Mouse (Mus musculus) retina, adult 2 months (tissue): ENCODE results near the gene Naxd.
A peak's percentile ranks its signal among the peaks of the same experiment; 100 is the strongest.
"Not testable (repeated sequence)": the region's sequence is repeated elsewhere in the genome, so short reads cannot be mapped to it uniquely, and the experiment has no call there.

Source experiments
- DNase-seq: peaks from one replicate; pipeline ENCODE4 v3.0.0-alpha.2; 2012; ENCODE audit warnings: low read depth, low spot score

Gene Naxd

GRCm38 (mm10) chr8:11497017-11497990 is at the start of gene Naxd:
Gene Naxd (plus strand): TSS chr8:11497506.
- DNase-seq = peak; percentile 79

DNA sequence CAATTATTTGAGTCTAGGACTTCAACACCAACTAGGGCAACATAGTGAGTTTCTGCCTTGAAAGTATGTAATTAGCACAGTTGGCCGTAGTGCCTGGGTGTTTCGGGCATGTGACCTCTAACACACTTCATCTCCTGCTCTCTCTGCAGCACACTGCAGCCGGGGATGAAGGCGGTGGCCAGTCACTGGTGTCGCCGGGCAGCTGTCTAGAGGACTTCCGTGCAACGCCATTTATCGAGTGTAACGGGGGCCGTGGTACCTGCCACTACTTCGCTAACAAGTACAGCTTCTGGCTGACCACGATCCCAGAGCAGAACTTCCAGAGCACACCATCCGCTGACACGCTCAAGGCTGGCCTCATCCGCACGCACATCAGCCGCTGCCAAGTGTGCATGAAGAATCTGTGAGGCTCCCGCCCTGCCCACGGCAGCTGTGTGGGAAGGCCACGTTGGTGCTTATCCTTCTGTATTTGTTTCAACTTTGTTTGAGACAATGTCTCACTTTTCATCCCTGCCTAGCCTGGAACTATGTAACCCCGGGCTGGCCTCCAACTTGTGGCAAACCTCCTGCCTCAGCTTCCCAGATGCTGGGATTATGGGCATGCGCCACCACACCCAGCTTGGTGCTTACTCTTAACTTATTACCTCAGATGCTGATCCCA is 49.3 kb upstream of the Naxd start:
- no peak for DNase-seq

DNA sequence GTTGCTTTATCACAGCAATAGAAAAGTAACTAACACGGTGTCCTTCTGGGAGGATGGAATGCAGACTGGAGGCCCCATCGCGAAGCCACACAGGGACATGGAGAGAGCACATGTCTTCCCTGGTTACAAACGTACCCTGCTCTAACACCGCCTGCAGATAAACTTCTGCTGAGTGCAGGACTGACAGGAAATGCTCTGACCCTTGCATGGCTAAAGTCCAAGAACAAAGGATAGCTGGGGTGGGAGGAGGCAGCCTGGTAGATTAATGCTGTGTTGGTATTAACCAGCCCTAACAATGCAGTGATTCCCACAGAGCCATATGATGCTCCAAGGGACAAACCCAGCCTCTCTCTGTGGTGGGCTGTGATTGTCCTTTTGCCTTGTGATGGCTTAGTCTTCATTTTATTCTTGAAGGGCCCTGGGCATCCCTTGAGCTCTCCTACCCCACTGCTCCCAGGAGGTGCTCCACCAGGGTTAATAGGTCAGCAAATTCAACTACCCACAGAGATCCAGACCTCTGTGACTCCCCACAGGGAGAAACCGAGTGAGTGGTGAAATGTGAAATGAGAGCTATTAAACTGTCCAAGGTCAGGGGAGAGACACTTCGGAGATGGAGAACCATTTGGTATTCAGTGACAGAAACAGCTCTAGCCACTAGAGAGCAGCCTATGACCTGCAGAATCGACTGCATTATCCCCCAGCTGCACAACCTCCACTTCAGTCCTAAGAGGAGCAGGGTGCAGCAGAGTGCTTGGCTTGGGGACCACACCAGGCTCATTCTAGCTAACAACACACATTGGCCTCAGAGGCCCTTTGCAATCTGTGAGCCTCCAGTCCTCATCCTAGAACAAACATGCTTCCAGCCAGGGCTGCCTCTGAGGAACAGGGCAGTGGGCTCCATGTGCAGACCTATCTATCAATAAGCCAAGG is 46.9 kb upstream of the Naxd start:
- no peak for DNase-seq

DNA sequence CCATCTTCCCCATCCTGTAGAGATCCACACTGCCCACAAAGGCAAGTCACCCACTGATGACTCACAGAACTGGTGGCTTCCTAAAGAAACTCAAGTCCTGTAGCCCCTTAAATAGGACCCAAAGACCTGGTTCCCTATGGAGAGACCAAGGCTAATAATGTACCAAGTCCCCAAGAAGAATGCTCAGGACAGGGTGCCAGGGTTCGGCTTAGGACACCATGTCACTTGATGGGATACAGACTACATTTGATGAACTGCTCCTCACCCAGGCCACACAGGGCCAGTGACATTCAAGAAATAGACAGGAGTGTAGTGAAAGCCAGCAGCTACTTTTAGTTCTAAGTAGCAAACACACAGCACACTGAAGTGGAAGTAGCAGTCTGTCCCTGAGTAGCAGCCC is 45.2 kb upstream of the Naxd start:
- DNase-seq = no peak

DNA sequence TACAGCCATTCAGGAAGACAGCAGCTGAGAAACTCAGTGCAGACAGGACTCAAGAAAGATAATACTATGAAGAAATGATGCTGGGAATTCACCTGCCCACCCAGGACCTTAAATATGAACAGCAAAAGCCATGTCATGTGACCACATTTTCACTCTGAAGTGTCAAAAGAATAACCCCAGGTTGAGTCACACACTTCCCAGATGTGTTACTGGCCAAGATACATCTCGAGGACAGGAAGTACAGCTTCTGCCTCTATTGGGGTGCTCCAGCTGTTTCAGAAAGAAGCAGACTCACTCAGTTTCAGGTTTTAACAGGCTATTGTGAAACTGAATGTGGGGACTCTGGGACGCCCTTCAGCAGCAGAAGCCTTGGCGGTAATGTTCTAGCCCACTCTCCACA is 44.7 kb upstream of the Naxd start:
- DNase-seq = no peak

- DNase-seq = no peak
These were observed 44.3 kb upstream of the Naxd start for GRCm38 (mm10) chr8:11452974-11453373.

DNA sequence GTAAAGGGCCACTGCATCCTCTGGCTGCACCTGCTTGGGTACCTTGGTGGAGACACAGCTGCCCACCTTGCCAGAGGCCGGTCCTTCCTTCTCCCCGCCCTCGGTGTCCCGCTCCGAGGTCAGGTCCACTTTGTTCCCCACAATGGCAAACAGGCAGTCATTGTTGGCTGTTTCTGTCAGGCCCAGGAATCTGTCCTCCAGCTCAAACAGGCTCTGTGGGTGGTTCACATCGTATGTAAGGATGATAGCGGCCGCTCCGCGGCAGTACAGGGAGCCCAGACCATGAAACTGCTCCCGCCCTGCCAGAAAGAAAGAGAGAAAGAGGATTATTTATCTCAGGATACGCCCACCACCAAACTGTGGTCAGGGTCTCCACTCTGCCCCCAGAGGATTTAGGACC is 43.1 kb upstream of the Naxd start:
- no peak for DNase-seq

DNA sequence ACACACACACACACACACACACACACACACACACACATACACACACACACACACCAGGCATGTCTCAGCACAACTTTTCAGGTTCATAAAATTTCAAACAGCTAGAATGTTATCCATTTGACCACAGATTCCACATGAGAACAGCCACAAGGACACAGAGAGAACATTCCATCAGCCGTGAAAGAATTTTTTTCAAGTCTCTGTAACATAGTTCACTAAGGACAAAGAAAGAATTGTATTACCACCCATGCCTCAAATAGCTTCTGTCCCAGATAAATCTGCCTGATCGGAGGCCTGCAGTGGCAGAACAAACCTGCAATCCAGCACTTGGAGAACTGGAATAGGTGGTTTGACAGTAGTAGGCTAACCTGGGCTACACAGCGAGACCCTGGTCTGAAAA is 40.0 kb upstream of the Naxd start:
- no peak for DNase-seq

- DNase-seq = no peak
These were observed 39.1 kb upstream of the Naxd start for GRCm38 (mm10) chr8:11457981-11458836.

DNA sequence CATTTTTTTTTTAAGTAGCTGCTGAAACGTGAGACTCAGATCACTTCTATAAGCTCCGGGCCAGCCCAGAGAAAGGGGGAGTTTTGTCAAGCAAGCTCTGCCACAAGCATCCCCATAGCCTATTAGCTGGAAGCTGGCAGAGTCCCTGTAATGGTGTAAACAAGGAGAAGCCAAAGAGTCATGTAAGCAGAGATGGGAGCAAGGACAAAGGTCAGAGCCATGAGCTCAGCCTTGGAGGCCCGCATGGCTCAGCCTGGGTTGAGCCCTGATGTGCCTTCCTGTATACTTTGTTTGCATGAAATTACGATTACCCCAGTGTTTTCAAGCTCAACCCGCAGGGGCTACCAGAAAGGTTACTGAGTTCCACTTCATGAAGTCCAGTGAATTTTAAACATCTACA is 38.3 kb upstream of the Naxd start:
- no peak for DNase-seq

- no peak for DNase-seq
These were observed 36.4 kb upstream of the Naxd start for GRCm38 (mm10) chr8:11460934-11461333.

DNA sequence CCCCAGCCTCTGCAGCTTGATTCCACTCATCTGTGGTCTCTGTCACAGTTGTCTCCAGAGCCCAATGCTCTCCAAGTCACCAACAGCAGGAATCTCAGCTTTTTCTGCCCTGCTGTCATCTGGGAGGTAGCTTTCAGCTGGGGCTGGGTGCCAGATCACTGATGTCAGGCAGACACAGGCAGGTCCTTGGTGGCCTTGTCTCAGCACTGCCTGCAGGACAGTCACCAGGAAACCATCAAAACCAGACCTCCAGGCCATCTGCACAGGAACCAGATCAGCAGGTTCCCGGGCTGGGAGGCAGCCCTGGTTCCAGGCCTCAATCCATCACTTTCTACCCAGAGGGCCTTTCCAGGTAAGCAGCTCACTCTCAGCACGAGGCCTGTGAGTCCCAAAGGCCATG is 35.5 kb upstream of the Naxd start:
- DNase-seq = no peak

DNA sequence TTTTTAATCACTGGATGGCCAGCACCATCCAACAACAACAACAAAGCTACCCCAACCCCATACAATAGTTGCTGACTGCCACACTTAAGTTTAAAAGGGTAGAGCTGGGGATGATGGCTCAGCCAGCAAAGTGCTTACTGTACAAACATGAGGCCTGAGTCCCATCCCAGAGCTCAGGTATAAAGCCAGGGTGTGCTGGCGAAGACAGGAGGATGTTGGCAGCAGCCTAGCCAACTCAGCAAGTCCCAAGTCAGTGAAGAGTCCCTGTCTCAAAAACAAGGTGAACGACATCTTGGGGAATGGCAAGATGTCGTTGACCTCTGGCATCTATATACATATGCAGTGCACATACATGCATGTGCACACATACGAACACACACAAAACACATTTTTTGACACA is 34.7 kb upstream of the Naxd start:
- DNase-seq = no peak

GRCm38 (mm10) chr8:11463541-11463888 is 33.8 kb upstream of the Naxd start:
- no peak for DNase-seq

GRCm38 (mm10) chr8:11463889-11464706 is 33.2 kb upstream of the Naxd start:
- no peak for DNase-seq

DNA sequence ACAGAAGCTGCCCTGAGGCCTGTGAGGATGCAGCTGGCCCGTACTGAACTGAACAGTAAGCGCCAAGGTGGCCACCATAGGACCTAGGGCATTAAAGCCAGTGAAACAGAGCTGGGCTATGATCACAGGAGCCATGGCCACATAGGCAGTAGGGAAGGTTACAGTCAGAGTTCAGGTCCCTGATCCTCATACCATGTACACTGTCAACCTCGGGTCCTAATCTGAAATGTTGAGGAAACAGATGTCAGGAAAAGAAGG is 32.7 kb upstream of the Naxd start:
- no peak for DNase-seq

DNA sequence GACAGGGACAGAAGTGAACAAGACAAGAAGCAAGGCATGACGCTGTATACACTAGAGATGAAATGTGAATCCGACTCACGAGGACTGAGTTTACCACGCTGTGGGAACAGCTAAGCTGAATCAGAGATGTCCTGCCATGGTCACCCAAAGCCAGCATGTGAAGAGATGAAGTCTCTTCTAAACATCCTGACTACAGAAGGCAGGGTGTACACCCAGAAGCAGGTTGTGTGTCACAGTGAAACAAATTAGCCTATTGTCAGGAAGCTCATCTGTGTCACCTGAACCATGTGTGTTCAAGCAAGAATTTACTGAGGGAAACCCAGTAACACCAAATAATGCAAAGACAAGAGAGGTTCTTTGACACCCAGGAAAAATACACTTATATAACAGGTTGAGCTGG is 31.7 kb upstream of the Naxd start:
- DNase-seq = no peak

- not testable (repeated sequence) for DNase-seq
These were observed 30.8 kb upstream of the Naxd start for GRCm38 (mm10) chr8:11466528-11466927.

DNA sequence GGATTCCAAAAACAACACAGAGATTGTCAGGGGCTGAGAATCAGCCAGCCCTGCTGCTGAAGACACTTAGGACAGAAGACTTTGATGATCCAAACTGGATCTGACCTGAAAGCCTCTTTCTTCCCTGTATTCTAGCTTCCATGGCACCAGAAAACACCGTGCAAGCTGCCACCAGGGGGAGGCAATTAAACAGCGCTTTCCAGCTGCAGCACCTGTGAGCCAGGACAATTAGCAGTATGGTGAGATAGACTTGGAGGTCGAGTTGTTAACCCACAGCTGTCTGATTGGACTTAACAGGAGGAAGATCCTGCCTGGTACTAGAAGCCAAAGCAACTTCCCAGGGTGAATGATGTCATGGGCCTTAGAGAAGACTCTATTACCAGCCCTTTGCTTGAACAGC is 28.2 kb upstream of the Naxd start:
- DNase-seq = no peak

- DNase-seq = no peak
These were observed 26.6 kb upstream of the Naxd start for GRCm38 (mm10) chr8:11470694-11471093.

- no peak for DNase-seq
These were observed 26.0 kb upstream of the Naxd start for GRCm38 (mm10) chr8:11471309-11471708.
